Mouse (Mus musculus) intestine, embryonic 14.5 days (tissue): ENCODE data around the gene Alg14. TPM values are rescaled to one million over a fixed set of nuclear protein-coding genes. Genes with fewer than 3 reads are reported as not detected.

Experiments used
- ATAC-seq: fragments of 200-750 bp; cut with Nextera tagmentation; replicated peaks from 2 replicates; pipeline ENCODE4 v1.8.0; 2017; ENCODE audit warnings: low read depth, moderate number of reproducible peaks, moderate TSS enrichment, moderate library complexity; ENCODE audit not compliant: low FRiP score, low TSS enrichment
- DNase-seq: peaks from one replicate; pipeline ENCODE4 v3.0.0-alpha.2; 2018; ENCODE audit warnings: low spot score
- H3K27ac ChIP-seq: fragments of 300-500 bp; sonication (generic); 2 replicates; pipeline ENCODE4 v1.5.1; 2014; ENCODE audit warnings: low read depth, mild to moderate bottlenecking, control low read depth
- H3K27me3 ChIP-seq: fragments of 300-500 bp; sonication (generic); replicated peaks from 2 replicates; pipeline ENCODE4 v1.6.1; 2014; ENCODE audit warnings: low read length, control low read depth; ENCODE audit not compliant: control insufficient read depth, insufficient read depth
- H3K36me3 ChIP-seq: fragments of 300-500 bp; sonication (generic); 2 replicates; pipeline ENCODE4 v1.6.1; 2014; ENCODE audit warnings: low read length, control low read depth; ENCODE audit not compliant: control insufficient read depth, insufficient read depth
- H3K4me1 ChIP-seq: fragments of 300-500 bp; sonication (generic); replicated peaks from 2 replicates; pipeline ENCODE4 v1.6.1; 2014; ENCODE audit warnings: low read length, control low read depth, mixed read lengths; ENCODE audit not compliant: control insufficient read depth, insufficient read depth
- H3K4me2 ChIP-seq: fragments of 300-500 bp; sonication (generic); 2 replicates; pipeline ENCODE4 v1.6.1; 2014; ENCODE audit warnings: low read length
- H3K4me3 ChIP-seq: fragments of 300-500 bp; sonication (generic); 2 replicates; pipeline ENCODE4 v1.5.1; 2014; ENCODE audit warnings: low read depth, low read length, control low read depth, mixed read lengths
- H3K9ac ChIP-seq: fragments of 300-500 bp; sonication (generic); 2 replicates; pipeline ENCODE4 v1.6.1; 2014; ENCODE audit warnings: mild to moderate bottlenecking, low read length
- H3K9me3 ChIP-seq: fragments of 300-500 bp; sonication (generic); 2 replicates; pipeline ENCODE4 v1.6.1; 2016; ENCODE audit warnings: low read length, control low read depth; ENCODE audit not compliant: control insufficient read depth
- WGBS: fragments of 180-500 bp; shearing (Covaris S2); extraction: QIAGEN DNeasy Blood & Tissue Kit; methylation state at CpG from one replicate; pipeline ENCODE4 v1.1.7; 2014; 5-methylcytosine and 5-hydroxymethylcytosine counted together
- polyA plus RNA-seq: library from polyadenylated mRNA; unstranded; fragments of >200 nt; fragmentation: Nextera tagmentation; extraction: Ambion mirVana; gene quantifications from 2 replicates; pipeline ENCODE4 v1.2.1, GENCODE M21; 2014

Alg14 gene
- polyA plus RNA-seq, 1 experiment from 2014 or later, result 43.0 TPM

DNA sequence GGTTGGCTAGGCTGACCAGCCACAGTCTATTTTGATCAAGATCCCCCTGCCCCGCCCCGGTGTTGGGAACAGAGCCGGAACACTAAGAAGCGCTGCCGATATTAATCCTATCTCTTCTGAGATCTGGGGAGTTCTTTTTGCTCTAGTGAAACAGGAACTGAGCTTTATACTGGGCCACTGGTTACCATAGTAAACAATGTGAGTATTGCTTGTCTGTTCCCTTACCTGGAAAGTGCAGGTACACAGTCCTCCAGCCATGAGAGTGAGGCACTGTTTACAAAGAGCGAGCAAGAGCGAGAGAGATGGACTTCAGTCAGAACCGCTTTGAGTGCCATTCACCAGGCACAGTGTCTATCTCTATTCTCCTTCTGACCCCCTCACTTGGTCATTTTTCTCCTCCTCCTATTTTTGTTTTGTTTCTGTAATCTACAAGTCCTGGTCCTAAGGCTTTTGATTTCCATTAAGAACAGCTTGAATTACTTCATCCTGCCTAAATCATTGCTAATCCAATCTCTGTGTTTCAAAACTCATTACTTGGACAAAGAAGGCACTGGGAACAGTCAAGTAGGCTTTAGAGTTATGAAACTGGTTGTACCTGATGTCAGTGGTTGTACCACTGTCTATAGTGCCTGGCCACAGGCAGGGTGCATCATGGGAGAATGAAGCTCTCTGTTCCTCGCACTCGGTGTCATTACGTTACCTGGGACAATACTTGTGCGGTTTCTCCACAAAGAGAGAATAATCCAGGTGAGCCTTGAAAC lies 55.1 kb downstream of the Alg14 start:
- Histone ChIP-seq H3K4me2 (peak overlapping the region; percentile 29; the same call in 1 of the 2 replicates), H3K9ac (no peak overlapping the region), H3K27me3 (no peaks in the 10 kb centered on the region), H3K4me1 (peaks cover 16% of the 10 kb centered on the region), H3K4me3 (no peak overlapping the region), H3K9me3 (no peaks in the 10 kb centered on the region), H3K27ac (no peak overlapping the region), H3K36me3 (no peaks in the 10 kb centered on the region)
- ATAC-seq (no peak), DNase-seq (no peak)
- 74% methylated on average over 12 of the region's 12 CpGs for WGBS

DNA sequence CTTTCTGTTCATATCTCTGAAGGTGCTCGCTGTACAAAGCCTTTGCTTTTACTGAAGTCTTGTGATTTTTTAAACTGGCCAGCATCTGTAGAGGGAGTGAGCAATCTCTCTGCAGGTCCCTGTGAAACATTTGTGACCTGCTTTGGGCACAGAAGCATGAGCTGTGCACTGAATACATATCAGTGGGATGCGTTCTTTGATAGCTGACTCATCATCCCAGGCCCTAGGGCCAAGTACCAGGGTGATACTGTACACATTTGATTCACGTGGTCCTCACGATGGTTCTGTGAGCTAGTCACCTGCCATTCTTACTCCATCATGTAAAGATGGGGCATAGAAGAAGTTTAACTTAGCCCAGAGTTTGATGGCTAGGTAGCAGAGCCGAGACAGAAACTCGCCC lies 57.2 kb downstream of the Alg14 start:
- Histone ChIP-seq H3K4me3 (no peak overlapping the region), H3K4me1 (peaks cover 16% of the 10 kb centered on the region), H3K27ac (no peak overlapping the region), H3K9ac (no peak overlapping the region), H3K36me3 (no peaks in the 10 kb centered on the region), H3K4me2 (no peak overlapping the region), H3K9me3 (no peaks in the 10 kb centered on the region), H3K27me3 (no peaks in the 10 kb centered on the region)
- no peak for ATAC-seq
- 85% methylated on average over 6 of the region's 6 CpGs for WGBS
- no peak for DNase-seq

DNA sequence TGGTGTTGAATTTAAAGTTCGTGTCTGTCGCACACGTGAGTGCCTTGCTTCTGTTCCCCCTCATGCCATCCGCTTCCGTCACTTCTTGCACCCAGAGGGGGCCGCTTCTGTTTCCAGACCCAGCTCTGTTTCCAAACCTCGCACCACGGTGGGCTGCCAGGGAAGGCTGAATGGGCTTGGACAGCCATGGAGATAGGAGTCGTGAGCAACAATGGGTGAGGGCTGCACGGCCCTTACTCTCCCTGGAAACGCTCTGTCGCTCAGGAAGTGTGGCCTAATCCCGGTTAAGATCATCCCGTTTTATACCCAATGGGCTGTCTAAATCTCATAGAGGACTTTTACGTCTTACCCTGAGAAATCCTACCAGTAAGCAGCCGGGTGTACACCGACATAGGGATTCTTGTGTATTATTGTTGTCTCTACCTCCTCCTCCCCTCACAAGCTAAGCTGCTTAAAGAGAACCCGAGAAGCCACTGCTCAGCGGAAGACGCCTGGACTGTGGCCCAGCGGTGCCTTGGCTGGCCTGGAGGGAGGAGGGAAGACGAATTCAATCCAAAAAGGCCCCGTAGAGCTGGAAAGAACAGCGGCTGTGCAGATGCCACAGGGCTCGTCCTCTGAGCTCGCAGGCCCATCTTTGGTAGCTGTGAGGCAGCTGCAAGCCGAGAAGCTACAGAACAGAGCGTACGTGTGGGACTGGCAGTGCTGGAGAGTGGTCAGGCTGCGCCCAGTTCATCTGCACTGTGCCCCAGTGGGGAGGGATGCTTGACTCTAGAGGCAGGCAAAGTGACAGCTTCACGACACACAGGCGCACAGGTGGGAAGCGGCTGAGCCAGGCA lies 58.0 kb downstream of the Alg14 start:
- H3K4me1 ChIP-seq, result peaks cover 9% of the 10 kb centered on the region
- no peaks in the 10 kb centered on the region for H3K27me3 ChIP-seq
- ATAC-seq (no peak), DNase-seq (peak; percentile 50)
- no peak overlapping the region for H3K4me2 ChIP-seq
- no peak overlapping the region for H3K9ac ChIP-seq
- WGBS, result 73% methylated on average over 33 of the region's 33 CpGs
- H3K9me3 ChIP-seq, result no peaks in the 10 kb centered on the region
- no peak overlapping the region for H3K27ac ChIP-seq
- H3K4me3 ChIP-seq, result no peak overlapping the region
- no peaks in the 10 kb centered on the region for H3K36me3 ChIP-seq

DNA sequence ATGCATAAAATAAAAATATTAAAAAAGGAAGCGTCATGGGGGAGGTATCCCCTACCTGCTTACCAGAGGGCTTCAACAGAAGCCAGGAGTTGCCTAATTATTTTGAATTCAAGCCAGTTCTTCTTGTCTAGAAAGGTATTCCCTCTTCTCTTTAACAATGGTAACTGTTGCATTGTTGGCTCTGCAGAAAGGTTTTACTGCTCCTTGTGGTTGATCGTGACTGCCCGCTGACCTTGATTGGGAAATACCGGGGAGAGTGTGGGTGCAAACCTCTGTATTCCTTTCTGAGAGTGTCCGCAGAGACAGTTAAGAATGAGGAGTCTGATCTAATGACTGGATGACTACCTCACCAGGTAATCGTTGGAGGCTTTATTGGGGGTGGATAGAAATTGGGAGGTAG lies 59.7 kb downstream of the Alg14 start:
- no peaks in the 10 kb centered on the region for H3K9me3 ChIP-seq
- ATAC-seq (no peak), DNase-seq (no peak)
- H3K27ac ChIP-seq, result no peak overlapping the region
- no peak overlapping the region for H3K4me3 ChIP-seq
- no peaks in the 10 kb centered on the region for H3K4me1 ChIP-seq
- H3K27me3 ChIP-seq, result no peaks in the 10 kb centered on the region
- no peak overlapping the region for H3K9ac ChIP-seq
- H3K4me2 ChIP-seq, result no peak overlapping the region
- WGBS, result 83% methylated on average over 6 of the region's 6 CpGs
- H3K36me3 ChIP-seq, result no peaks in the 10 kb centered on the region

DNA sequence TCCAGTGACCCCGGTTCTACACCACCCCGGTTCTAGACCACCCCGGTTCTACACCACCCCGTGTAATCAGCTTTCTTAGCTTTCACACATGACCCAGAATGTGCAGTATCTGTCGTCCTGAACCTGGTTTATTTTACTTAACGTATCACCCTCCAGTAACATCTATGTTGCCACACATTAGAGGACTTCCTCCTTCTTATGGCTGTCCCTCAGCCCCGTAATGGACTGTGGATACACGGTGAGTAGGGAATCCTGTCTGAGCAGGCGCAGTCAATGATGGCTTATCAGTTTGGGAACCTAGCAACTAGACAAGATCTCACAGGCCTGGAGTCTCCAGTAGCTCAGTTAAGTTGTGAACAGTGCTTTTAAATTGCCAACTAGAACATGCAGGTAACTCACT lies 62.7 kb downstream of the Alg14 start:
- no peak for ATAC-seq

DNA sequence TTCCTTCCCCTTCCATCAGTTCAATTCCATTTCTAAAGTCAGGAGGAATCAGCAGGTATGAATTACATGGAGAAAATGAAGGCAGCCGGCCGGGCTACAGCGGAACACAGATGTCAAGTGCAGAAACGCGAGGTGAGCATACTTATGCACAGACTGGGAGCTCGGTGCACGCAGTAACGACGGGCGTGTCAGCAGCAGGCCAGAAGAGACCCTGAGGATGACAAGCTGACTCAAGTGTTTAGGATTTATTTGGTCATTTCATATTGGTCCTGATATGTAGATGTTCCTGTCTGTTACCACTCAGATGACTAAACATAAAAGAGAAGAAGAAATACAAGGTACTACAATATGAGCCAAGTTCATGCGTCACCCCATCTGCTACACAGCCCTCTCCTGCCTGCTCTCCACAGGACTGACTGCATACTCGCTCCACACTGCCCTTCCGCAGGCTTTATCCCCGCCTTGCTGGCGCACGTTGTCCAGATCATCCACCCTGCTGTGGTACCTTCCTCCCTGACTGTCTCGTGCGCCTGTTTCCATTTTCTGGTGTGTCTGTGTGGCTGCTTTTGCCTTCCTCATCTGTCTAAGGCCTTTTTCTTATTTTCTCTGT lies 63.4 kb downstream of the Alg14 start:
- no peaks in the 10 kb centered on the region for H3K36me3 ChIP-seq
- H3K4me3 ChIP-seq, result no peak overlapping the region
- no peaks in the 10 kb centered on the region for H3K4me1 ChIP-seq
- H3K4me2 ChIP-seq, result no peak overlapping the region
- ATAC-seq, result no peak
- no peaks in the 10 kb centered on the region for H3K27me3 ChIP-seq
- H3K9ac ChIP-seq, result no peak overlapping the region
- no peak for DNase-seq
- 81% methylated on average over 18 of the region's 18 CpGs for WGBS
- no peak overlapping the region for H3K27ac ChIP-seq
- no peaks in the 10 kb centered on the region for H3K9me3 ChIP-seq

More for the DNA sequence above, 62.7 kb downstream of the Alg14 start:
- no peak overlapping the region for H3K4me2 ChIP-seq
- H3K36me3 ChIP-seq, result no peaks in the 10 kb centered on the region
- no peak for DNase-seq
- H3K4me3 ChIP-seq, result no peak overlapping the region
- H3K9ac ChIP-seq, result no peak overlapping the region
- no peaks in the 10 kb centered on the region for H3K4me1 ChIP-seq
- WGBS, result 74% methylated on average over 9 of the region's 9 CpGs
- H3K27me3 ChIP-seq, result no peaks in the 10 kb centered on the region
- no peak overlapping the region for H3K27ac ChIP-seq
- H3K9me3 ChIP-seq, result no peaks in the 10 kb centered on the region

DNA sequence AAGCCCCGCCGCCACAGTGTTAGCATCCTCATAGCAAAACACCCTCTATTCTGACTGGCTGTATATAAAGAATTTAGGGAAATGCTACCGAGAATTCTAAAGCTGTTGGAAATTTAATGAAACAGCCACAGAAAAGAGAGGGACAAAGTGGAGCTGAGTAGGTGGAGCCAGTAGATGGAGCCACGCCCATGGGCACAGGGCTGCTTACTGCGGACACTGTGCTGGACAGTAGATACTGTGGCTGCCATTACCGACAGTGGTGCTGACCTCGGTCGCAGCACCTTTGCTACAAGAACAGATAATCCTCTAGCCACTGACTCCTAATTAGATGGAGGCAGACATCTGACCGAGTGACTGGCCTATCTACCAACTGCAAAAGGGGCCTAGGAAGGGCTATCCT lies 64.0 kb downstream of the Alg14 start:
- DNase-seq (no peak), ATAC-seq (no peak)
- WGBS, result 87% methylated on average over 9 of the region's 9 CpGs
- Histone ChIP-seq H3K9me3 (no peaks in the 10 kb centered on the region), H3K4me2 (no peak overlapping the region), H3K9ac (no peak overlapping the region), H3K4me1 (no peaks in the 10 kb centered on the region), H3K27ac (no peak overlapping the region), H3K27me3 (no peaks in the 10 kb centered on the region), H3K4me3 (no peak overlapping the region), H3K36me3 (no peaks in the 10 kb centered on the region)

DNA sequence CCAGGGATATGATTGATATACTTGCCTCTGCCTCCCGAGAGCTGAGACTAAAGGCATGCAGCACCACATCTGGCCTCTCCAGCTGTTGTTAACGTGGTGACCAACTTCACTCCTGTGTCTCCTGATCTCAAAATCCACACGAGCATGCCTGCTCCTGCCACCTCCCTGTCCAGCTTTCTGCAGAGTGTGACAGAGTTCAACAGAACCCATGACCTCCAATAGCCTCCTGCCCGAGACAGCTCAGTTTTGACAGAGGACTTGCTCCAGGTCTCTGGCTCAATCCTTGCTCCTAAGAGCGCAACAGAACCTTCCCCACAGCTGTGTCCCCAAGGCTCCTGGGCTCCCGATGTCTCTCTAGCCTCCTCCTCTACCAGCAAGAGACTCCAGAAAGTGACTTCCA lies 64.5 kb downstream of the Alg14 start:
- H3K4me1 ChIP-seq, result no peaks in the 10 kb centered on the region
- H3K27me3 ChIP-seq, result no peaks in the 10 kb centered on the region
- H3K27ac ChIP-seq, result no peak overlapping the region
- H3K36me3 ChIP-seq, result no peaks in the 10 kb centered on the region
- H3K4me2 ChIP-seq, result no peak overlapping the region
- no peak overlapping the region for H3K4me3 ChIP-seq
- H3K9ac ChIP-seq, result no peak overlapping the region
- 63% methylated on average over 6 of the region's 6 CpGs for WGBS
- no peak for ATAC-seq
- DNase-seq, result no peak
- no peaks in the 10 kb centered on the region for H3K9me3 ChIP-seq
